Mouse (Mus musculus) hindbrain, embryonic 11.5 days (tissue): Measurements from ENCODE around the gene Palm2. TPM values are rescaled to one million over a fixed set of nuclear protein-coding genes. Genes with fewer than 3 reads are reported as not detected.
A peak's percentile ranks its signal among the peaks of the same experiment; 100 is the strongest.

Experiments used
- ATAC-seq: fragments of 200-750 bp; cut with Nextera tagmentation; 2 replicates; pipeline ENCODE4 v1.8.0; 2017; ENCODE audit warnings: mild to moderate bottlenecking, moderate TSS enrichment, moderate library complexity; ENCODE audit not compliant: low FRiP score
- DNase-seq: peaks from one replicate; pipeline ENCODE4 v3.0.0-alpha.2; 2015; ENCODE audit warnings: low spot score
- H3K27ac ChIP-seq: fragments of 300-500 bp; sonication (generic); 2 replicates; pipeline ENCODE4 v1.5.1; 2014; ENCODE audit warnings: mild to moderate bottlenecking, low read depth, low read length
- H3K27me3 ChIP-seq: fragments of 300-500 bp; sonication (generic); 2 replicates; pipeline ENCODE4 v1.6.1; 2014; ENCODE audit warnings: mild to moderate bottlenecking, low read length, moderate library complexity, mixed read lengths; ENCODE audit not compliant: control insufficient read depth, insufficient read depth
- H3K36me3 ChIP-seq: fragments of 300-500 bp; sonication (generic); 2 replicates; pipeline ENCODE4 v1.6.1; 2014; ENCODE audit warnings: mild to moderate bottlenecking, low read length, moderate library complexity, mixed read lengths; ENCODE audit not compliant: control insufficient read depth, insufficient read depth
- H3K4me1 ChIP-seq: fragments of 300-500 bp; sonication (generic); replicated peaks from 2 replicates; pipeline ENCODE4 v1.6.1; 2014; ENCODE audit warnings: low read length, mixed read lengths; ENCODE audit not compliant: control insufficient read depth, insufficient read depth
- H3K4me2 ChIP-seq: fragments of 300-500 bp; sonication (generic); replicated peaks from 2 replicates; pipeline ENCODE4 v1.6.1; 2014; ENCODE audit warnings: mild to moderate bottlenecking, low read depth, low read length
- H3K4me3 ChIP-seq: fragments of 300-500 bp; sonication (generic); 2 replicates; pipeline ENCODE4 v1.5.1; 2014; ENCODE audit warnings: low read depth, low read length
- H3K9ac ChIP-seq: fragments of 300-500 bp; sonication (generic); 2 replicates; pipeline ENCODE4 v1.6.1; 2014; ENCODE audit warnings: low read depth, low read length
- H3K9me3 ChIP-seq: fragments of 300-500 bp; sonication (generic); 2 replicates; pipeline ENCODE4 v1.6.1; 2016; ENCODE audit warnings: low read length; ENCODE audit not compliant: control insufficient read depth
- WGBS: fragments of 180-500 bp; shearing (Covaris S2); extraction: QIAGEN DNeasy Blood & Tissue Kit; methylation state at CpG from one replicate; pipeline ENCODE4 v1.1.7; 2014; 5-methylcytosine and 5-hydroxymethylcytosine counted together
- polyA plus RNA-seq: library from polyadenylated mRNA; unstranded; fragments of >200 nt; fragmentation: Nextera tagmentation; extraction: Ambion mirVana; gene quantifications from 2 replicates; pipeline ENCODE4 v1.2.1, GENCODE M21; 2014

Gene Palm2
- polyA plus RNA-seq, 1 experiment from 2014 or later, result 3.6 TPM

GRCm38 (mm10) chr4:57557102-57557501 lies 123.1 kb downstream of the Palm2 start:
- ATAC-seq (no peak), DNase-seq (no peak)
- Histone ChIP-seq H3K9me3 (no peaks in the 10 kb centered on the region), H3K4me3 (no peak overlapping the region), H3K27ac (no peak overlapping the region), H3K36me3 (no peaks in the 10 kb centered on the region), H3K4me2 (no peak overlapping the region), H3K4me1 (no peaks in the 10 kb centered on the region), H3K9ac (no peak overlapping the region), H3K27me3 (no peaks in the 10 kb centered on the region)
- 81% methylated on average over 2 of the region's 2 CpGs for WGBS

GRCm38 (mm10) chr4:57559438-57559837 lies 125.4 kb downstream of the Palm2 start:
- Histone ChIP-seq H3K4me1 (no peaks in the 10 kb centered on the region), H3K27ac (no peak overlapping the region), H3K9me3 (no peaks in the 10 kb centered on the region), H3K27me3 (no peaks in the 10 kb centered on the region), H3K4me3 (no peak overlapping the region), H3K4me2 (no peak overlapping the region), H3K9ac (no peak overlapping the region), H3K36me3 (no peaks in the 10 kb centered on the region)
- no peak for ATAC-seq
- no peak for DNase-seq
- WGBS, result 100% methylated on average over 1 of the region's 1 CpGs

- no peak overlapping the region for H3K9ac ChIP-seq
- ATAC-seq (no peak), DNase-seq (no peak)
- H3K4me1 ChIP-seq, result no peaks in the 10 kb centered on the region
- H3K4me2 ChIP-seq, result no peak overlapping the region
- no peak overlapping the region for H3K4me3 ChIP-seq
- no peaks in the 10 kb centered on the region for H3K36me3 ChIP-seq
- 64% methylated on average over 3 of the region's 3 CpGs for WGBS
- H3K9me3 ChIP-seq, result no peaks in the 10 kb centered on the region
- H3K27ac ChIP-seq, result no peak overlapping the region
- no peaks in the 10 kb centered on the region for H3K27me3 ChIP-seq
Observed at GRCm38 (mm10) chr4:57560010-57560409, 126.0 kb downstream of the Palm2 start.

DNA sequence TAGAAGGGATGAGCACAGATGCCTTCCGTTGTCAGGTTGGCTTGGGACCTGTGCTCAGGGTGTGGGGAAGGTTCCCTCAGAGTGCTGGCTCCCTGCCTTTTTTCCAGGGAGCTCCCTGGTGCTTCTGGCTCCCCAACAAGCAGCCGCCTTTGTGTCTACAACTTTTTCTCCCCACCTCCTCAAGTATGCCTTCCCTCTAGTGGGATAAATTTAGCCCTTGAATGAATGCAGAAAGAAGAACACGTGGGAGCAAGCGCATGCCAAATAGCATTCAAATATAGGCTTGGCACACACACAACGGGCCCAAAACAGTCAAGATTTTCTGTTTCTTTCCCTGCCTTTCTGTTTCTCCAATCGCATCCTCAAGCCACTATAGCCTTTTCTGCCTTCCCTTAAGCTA lies 127.0 kb downstream of the Palm2 start:
- Histone ChIP-seq H3K4me1 (no peaks in the 10 kb centered on the region), H3K9me3 (no peaks in the 10 kb centered on the region), H3K9ac (no peak overlapping the region), H3K27me3 (no peaks in the 10 kb centered on the region), H3K36me3 (no peaks in the 10 kb centered on the region), H3K4me3 (no peak overlapping the region), H3K27ac (no peak overlapping the region), H3K4me2 (no peak overlapping the region)
- WGBS, result 83% methylated on average over 6 of the region's 6 CpGs
- ATAC-seq (no peak), DNase-seq (no peak)

- Histone ChIP-seq H3K4me3 (no peak overlapping the region), H3K36me3 (no peaks in the 10 kb centered on the region), H3K9me3 (no peaks in the 10 kb centered on the region), H3K9ac (no peak overlapping the region), H3K27ac (no peak overlapping the region), H3K27me3 (no peaks in the 10 kb centered on the region), H3K4me1 (peaks cover 3% of the 10 kb centered on the region; the same call in 1 of the 2 replicates), H3K4me2 (no peak overlapping the region)
- DNase-seq (no peak), ATAC-seq (no peak)
- WGBS, result 100% methylated on average over 1 of the region's 1 CpGs
Observed at GRCm38 (mm10) chr4:57565283-57565682, 131.2 kb downstream of the Palm2 start.

DNA sequence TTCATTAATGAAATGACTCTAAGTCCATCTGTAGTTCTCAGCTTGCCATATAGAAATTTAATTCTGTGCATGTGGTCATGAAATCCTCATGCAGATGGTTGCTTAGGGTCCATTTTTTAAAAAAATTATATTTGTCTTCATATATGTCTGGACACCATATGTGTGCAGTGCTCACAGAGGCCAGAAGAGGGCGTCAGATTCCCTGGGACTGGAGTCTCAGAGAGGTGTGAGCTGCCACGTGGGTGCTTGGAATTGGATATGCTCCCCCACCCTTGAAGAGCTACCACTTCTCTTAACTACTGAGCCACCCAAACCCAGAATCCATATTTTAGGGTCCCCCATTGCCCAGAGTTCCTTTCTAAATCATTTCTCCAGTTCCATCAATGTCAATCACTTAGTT lies 131.8 kb downstream of the Palm2 start:
- Histone ChIP-seq H3K36me3 (no peaks in the 10 kb centered on the region), H3K4me1 (peaks cover 3% of the 10 kb centered on the region; the same call in 1 of the 2 replicates), H3K4me3 (no peak overlapping the region), H3K4me2 (no peak overlapping the region), H3K27me3 (no peaks in the 10 kb centered on the region), H3K9ac (no peak overlapping the region), H3K9me3 (no peaks in the 10 kb centered on the region), H3K27ac (no peak overlapping the region)
- DNase-seq (no peak), ATAC-seq (no peak)
- WGBS, result 47% methylated on average over 2 of the region's 2 CpGs

- Histone ChIP-seq H3K9ac (peak within 1 kb of the TSS; percentile 60), H3K4me3 (peak within 1 kb of the TSS; percentile 53), H3K27me3 (no peaks in the 10 kb centered on the region), H3K9me3 (no peaks in the 10 kb centered on the region), H3K27ac (no peak within 1 kb of the TSS), H3K4me2 (peak within 1 kb of the TSS; percentile 92), H3K36me3 (no peaks in the 10 kb centered on the region), H3K4me1 (peaks cover 3% of the 10 kb centered on the region; the same call in 1 of the 2 replicates)
- ATAC-seq, result peak; percentile 90
- WGBS, result under 1% methylated on average over 44 of the region's 51 CpGs
- peak; percentile 74 for DNase-seq
Observed at GRCm38 (mm10) chr4:57567666-57568206, 133.7 kb downstream of the Palm2 start, which contains the start of gene Pakap. Gene Pakap (plus strand): TSS chr4:57568179.

GRCm38 (mm10) chr4:57568268-57569068 lies 134.4 kb downstream of the Palm2 start:
- WGBS, result 49% methylated on average over 19 of the region's 19 CpGs
- Histone ChIP-seq H3K27me3 (no peaks in the 10 kb centered on the region), H3K9me3 (no peaks in the 10 kb centered on the region), H3K4me2 (peak overlapping the region; percentile 92), H3K27ac (no peak overlapping the region), H3K4me1 (peaks cover 3% of the 10 kb centered on the region; the same call in 1 of the 2 replicates), H3K4me3 (peak overlapping the region; percentile 53), H3K9ac (peak overlapping the region; percentile 60; the same call in 1 of the 2 replicates), H3K36me3 (no peaks in the 10 kb centered on the region)
- ATAC-seq (peak; percentile 40; the same call in 1 of the 2 replicates), DNase-seq (peak; percentile 41)

DNA sequence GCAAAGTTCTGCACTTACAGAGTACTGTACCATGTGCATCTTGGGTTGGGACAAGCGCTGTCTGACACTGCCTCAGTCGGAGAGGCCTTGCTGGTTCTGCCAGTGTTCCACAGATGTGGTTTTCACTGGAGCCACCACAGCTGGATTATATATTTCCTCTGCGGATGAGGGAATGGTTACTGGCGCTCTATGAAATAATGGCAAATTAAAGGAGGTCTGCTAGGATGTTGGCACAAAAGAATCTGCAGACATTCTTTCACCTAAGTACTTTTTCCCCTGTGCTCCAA lies 135.0 kb downstream of the Palm2 start:
- Histone ChIP-seq H3K4me2 (no peak overlapping the region), H3K27me3 (no peaks in the 10 kb centered on the region), H3K9me3 (no peaks in the 10 kb centered on the region), H3K9ac (no peak overlapping the region), H3K27ac (no peak overlapping the region), H3K4me1 (peaks cover 3% of the 10 kb centered on the region; the same call in 1 of the 2 replicates), H3K36me3 (no peaks in the 10 kb centered on the region), H3K4me3 (no peak overlapping the region)
- no peak for ATAC-seq
- 88% methylated on average over 4 of the region's 4 CpGs for WGBS
- no peak for DNase-seq
